Mouse (Mus musculus) gastrocnemius, adult 2 months (tissue): Measurements from ENCODE around the gene Ppil1. TPM values are rescaled to one million over a fixed set of nuclear protein-coding genes. Genes with fewer than 3 reads are reported as not detected.

Source experiments
- DNase-seq: peaks from one replicate; pipeline ENCODE4 v3.0.0; 2022
- H3K27ac ChIP-seq: fragments of 200-600 bp; 2 replicates; pipeline ENCODE4 v1.8.1; 2022; ENCODE audit warnings: mild to moderate bottlenecking
- H3K4me3 ChIP-seq: fragments of 200-600 bp; 2 replicates; pipeline ENCODE4 v1.8.1; 2022; ENCODE audit warnings: mild to moderate bottlenecking, moderate library complexity
- CTCF ChIP-seq: fragments of 200-600 bp; IDR thresholded peaks from 2 replicates; pipeline ENCODE4 v1.8.1; 2022; ENCODE audit warnings: antibody characterized with exemption, mild to moderate bottlenecking, moderate library complexity
- intact Hi-C: fragments of 180-260 bp; cut with DNase I; formaldehyde crosslinking; loops from one replicate; pipeline ENCODE4 v1.15.1; 2025
- total RNA-seq, 2 experiments: library from RNA; stranded (reverse); gene quantifications; 2 replicates each; pipeline ENCODE4 v1.2.3; 2021

Ppil1 gene
- total RNA-seq, 2 experiments from 2014 or later = 5.1 to 7.3 TPM

DNA sequence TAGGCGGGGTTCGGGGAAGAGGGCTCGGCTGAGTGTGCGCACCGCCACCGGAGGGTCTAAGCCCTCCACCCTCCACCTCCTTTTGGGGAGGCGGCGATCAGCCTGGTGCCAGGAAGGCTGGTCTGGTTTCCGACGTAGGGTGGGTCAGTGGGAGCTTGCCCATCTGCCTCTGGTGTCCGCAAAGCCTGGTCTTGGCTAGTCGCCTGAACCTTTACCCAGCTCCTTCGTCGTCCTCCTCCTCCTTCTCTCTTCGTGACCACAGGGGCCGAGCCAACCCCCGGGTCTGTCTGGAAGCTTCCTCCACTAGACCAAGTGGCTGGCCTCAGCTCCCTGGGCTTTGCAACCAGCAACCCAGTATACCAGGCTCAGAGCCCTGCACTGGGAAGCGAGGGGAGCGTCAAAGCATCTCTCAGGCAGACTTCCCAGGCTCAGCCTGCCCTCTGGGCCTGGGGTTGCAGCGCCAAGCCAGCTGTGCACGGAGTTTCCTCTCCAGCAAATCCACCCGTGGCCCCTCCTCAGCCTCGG, 25.5 kb downstream of the Ppil1 start:
- H3K4me3 ChIP-seq = peak overlapping the region; percentile 72
- no peak overlapping the region for H3K27ac ChIP-seq
- no peak for TF ChIP-seq CTCF
- intact Hi-C loops = no loop called here
- peak; percentile 31 for DNase-seq

DNA sequence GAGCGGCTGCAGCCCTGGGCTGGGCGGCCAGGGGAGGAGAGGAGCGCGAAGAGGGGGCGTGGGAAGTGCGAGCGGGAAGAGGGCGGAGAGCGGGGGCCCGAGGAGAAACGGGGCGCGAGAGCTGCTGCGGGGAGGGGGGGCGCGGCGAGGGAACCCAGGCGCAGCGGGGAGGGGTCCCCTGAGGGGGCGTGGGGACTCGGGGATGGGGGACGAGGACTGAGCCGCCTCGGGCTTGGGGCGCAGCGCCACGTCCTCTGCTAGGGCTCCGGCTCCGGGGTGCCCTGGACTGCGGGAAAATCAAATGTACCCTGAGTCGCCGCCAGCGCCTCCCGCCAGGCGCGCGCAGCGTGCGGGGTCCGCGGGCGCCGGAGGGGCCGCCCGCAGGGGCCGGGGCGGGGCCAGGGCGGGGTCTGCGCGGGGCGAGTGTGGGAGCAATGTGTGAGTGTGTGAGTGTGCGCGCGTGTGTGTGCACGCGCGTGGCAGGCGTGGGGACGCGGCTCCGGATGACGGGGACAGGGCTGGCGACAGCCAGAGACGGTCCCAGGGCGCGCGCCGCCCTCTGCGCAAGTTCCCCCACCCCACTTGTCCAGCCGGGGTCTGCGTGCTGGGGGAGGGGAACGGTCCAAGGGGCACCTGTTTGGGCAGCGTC, 26.1 kb downstream of the Ppil1 start, which contains the start of gene Cpne5:
Gene Cpne5 (minus strand): TSS at position 396 of the 649 bp plus-strand sequence.
- H3K4me3 ChIP-seq = peak within 1 kb of the TSS; percentile 72
- TF ChIP-seq CTCF = no peak
- no peak within 1 kb of the TSS for H3K27ac ChIP-seq
- intact Hi-C loops = no loop called here
- peak; percentile 38 for DNase-seq

GRCm38 (mm10) chr17:29237267-29237771, 26.7 kb downstream of the Ppil1 start:
- peak overlapping the region; percentile 72 for H3K4me3 ChIP-seq

GRCm38 (mm10) chr17:29236111-29236510, 27.9 kb downstream of the Ppil1 start:
- Histone ChIP-seq H3K27ac (no peak overlapping the region), H3K4me3 (no peak overlapping the region)
- TF ChIP-seq CTCF = no peak
- intact Hi-C loops = no loop called here
- no peak for DNase-seq

More at GRCm38 (mm10) chr17:29237267-29237771, 26.7 kb downstream of the Ppil1 start:
- no peak overlapping the region for H3K27ac ChIP-seq
- DNase-seq = no peak
- no peak for TF ChIP-seq CTCF
- intact Hi-C loops = no loop called here

DNA sequence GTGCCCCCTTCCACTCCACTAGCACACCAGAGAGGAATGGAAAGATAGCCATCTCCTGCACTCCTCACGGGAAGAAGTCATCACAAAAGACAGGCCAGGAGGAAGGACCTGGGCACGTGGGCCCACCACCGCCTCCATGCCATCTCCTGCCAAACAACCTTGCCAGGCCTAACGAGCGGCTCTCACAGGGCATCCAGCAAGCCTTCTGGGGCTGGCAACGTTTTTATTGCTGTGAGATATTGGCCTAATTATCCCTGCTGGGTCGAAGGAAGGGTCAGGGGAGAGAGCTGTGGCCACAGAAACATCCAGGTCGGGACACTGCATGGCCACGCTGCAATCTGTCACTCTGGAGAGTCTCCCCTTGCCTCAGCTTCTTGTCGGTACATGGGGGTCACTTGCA, 32.9 kb downstream of the Ppil1 start:
- no peak for TF ChIP-seq CTCF
- intact Hi-C loops = no loop called here

GRCm38 (mm10) chr17:29220631-29221030, 43.4 kb downstream of the Ppil1 start:
- no peak overlapping the region for H3K4me3 ChIP-seq
- intact Hi-C loops = loop anchor here (5.0 kb wide), 1 partner anchor 33 kb away; no protein-coding TSS in a partner anchor
- no peak overlapping the region for H3K27ac ChIP-seq
- no peak for DNase-seq
- no peak for TF ChIP-seq CTCF

More for the DNA sequence above, 32.9 kb downstream of the Ppil1 start:
- no peak overlapping the region for H3K27ac ChIP-seq
- DNase-seq = no peak
- no peak overlapping the region for H3K4me3 ChIP-seq

- intact Hi-C loops = no loop called here
- H3K4me3 ChIP-seq = no peak overlapping the region
- no peak for TF ChIP-seq CTCF
- no peak overlapping the region for H3K27ac ChIP-seq
- no peak for DNase-seq
Measured at GRCm38 (mm10) chr17:29218017-29218416, 46.0 kb downstream of the Ppil1 start.

DNA sequence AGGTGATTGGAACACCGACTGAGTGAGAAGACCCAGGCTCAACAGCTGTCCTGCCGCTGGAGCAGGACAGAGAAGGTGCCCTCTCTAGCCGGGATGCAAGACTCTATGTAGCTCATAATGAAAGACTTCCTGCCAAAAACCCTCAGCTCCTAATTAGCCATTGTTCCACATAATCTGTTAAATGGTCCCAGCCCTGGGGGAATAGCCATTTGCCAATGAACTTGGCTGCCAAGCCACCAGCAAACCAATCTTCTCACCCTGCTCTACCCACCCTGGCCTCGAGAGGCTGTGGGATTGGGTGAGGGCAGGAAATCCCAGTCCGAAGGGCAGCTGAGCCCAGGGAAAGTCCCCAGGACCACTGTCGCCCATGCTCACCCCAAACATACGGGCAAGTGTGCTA, 47.9 kb downstream of the Ppil1 start:
- no peak for TF ChIP-seq CTCF
- Histone ChIP-seq H3K4me3 (no peak overlapping the region), H3K27ac (no peak overlapping the region)
- no peak for DNase-seq
- intact Hi-C loops = no loop called here

- H3K4me3 ChIP-seq = no peak overlapping the region
- DNase-seq = no peak
- intact Hi-C loops = no loop called here
- H3K27ac ChIP-seq = no peak overlapping the region
- no peak for TF ChIP-seq CTCF
Measured at GRCm38 (mm10) chr17:29214655-29215054, 49.3 kb downstream of the Ppil1 start.

GRCm38 (mm10) chr17:29214193-29214456, 49.9 kb downstream of the Ppil1 start:
- Histone ChIP-seq H3K27ac (no peak overlapping the region), H3K4me3 (no peak overlapping the region)
- no peak for TF ChIP-seq CTCF
- intact Hi-C loops = no loop called here
- no peak for DNase-seq

- no peak overlapping the region for H3K27ac ChIP-seq
- no peak for TF ChIP-seq CTCF
- no peak overlapping the region for H3K4me3 ChIP-seq
- DNase-seq = no peak
- intact Hi-C loops = no loop called here
Measured at GRCm38 (mm10) chr17:29213381-29214192, 50.4 kb downstream of the Ppil1 start.

- DNase-seq = no peak
- no peak for TF ChIP-seq CTCF
- Histone ChIP-seq H3K4me3 (no peak overlapping the region), H3K27ac (no peak overlapping the region)
- intact Hi-C loops = no loop called here
Measured at GRCm38 (mm10) chr17:29211836-29212235, 52.1 kb downstream of the Ppil1 start.

GRCm38 (mm10) chr17:29210037-29210436, 53.9 kb downstream of the Ppil1 start:
- Histone ChIP-seq H3K27ac (no peak overlapping the region), H3K4me3 (no peak overlapping the region)
- no peak for TF ChIP-seq CTCF
- intact Hi-C loops = no loop called here
- DNase-seq = no peak
